Mouse (Mus musculus): ENCODE results near the gene Chaf1a.
"Not testable (repeated sequence)": the region's sequence is repeated elsewhere in the genome, so short reads cannot be mapped to it uniquely, and the experiment has no call there.

Gene Chaf1a

DNA sequence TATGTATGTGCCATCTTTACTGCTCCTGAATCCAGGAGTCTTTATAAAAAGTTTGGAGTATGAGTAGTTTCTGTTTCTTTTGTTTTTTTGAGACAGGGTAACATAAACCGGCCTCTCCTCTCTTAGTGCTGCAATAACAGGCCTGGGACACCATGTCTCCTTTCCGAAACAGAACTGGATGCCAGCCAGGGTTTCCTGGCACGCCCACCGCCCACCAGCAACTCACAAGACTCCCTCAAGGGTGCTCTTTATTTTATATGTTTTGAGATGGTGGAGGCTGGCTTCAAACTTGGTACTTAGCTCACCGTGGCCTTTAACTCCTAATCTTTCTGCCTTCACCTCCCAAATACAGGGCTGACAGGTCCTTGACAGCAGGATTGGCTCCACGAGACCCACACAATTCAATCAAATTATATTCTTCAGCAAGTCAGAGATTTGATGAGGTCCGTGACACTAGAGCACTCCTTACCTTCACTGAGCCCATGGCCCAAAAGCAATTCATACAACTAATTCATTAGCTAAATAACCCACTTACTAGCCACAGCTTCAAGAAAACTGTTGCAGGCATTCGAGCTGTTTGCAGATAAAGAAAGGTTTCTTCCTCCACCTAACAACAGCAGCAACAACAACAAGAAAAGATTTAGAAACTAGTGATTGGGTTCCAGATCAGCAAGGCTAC is 1.5 kb upstream of the Chaf1a start:
- no peak for DNase-seq

DNA sequence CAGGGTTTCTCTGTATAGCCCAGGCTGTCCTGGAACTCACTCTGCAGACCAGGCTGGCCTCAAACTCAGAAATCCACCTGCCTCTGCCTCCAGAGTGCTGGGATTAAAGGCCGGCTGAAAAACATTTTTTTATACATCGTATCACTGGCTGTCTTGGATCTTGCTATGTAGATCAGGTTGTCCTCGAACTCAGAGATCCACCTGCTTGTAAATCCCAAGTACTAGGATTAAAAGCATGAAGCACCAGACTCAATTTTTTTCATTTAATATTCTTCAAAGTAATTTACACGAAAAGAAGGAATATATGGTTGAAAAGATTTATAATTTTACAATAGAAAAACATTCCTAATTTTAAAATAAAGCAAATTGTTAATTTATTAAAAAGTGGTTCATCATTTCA is 894 bp upstream of the Chaf1a start:
- DNase-seq = no peak

DNA sequence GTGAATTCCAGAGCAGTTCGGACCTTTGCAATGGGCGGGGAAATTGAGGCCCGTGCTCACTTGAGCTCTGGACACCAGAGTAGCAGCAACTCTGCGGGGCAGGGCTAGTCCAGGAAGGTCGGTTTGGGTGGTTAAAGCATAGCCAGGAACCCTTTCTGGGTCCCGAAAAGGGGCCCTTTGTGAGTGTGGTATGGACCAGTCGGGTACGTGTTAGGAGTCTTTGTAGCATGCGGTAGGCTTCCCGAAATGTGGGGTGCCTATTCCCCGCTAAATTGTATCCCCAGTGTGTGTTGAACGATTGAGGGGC is 571 bp downstream of the Chaf1a start:
- DNase-seq = no peak

- no peak for DNase-seq
These were observed 11.1 kb downstream of the Chaf1a start for GRCm38 (mm10) chr17:56051369-56051768.

- DNase-seq = no peak
These were observed 14.7 kb downstream of the Chaf1a start for GRCm38 (mm10) chr17:56054938-56055337.

DNA sequence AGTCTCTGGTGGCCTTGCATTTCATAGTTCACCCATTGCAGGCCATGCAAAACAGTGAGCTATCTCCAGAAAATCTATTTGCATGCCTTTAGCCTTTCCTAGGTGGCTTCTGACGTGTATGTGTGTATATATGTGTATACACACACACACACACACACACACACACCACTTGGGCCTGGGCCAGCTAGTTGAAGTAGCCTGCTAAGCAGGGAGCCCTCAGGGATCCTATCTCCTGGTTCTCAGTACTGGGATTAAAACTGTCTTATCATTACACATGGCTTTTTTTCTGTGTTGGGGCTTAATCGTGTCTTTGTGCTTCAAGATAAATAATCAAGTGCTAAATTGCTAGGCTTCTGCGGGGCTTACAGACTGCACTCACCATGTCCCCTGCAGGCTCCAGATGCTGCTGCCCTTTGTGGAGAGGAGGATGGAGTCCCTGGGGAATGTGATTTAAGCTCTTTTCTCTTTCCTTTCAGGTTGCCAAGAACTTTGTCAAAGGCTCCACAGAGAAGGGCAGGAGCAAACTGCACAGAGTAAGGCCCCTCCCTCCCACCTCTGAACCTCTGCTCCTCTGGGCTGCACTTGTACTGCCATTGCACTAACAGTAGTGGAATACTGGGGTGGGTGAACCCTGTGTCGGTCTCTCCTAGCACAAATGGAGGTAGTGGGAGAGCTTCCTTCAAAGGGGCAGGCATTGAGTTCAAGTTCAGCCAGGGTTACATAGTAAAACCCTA is 15.9 kb downstream of the Chaf1a start:
- DNase-seq = no peak

- DNase-seq = no peak
These were observed 17.3 kb downstream of the Chaf1a start for GRCm38 (mm10) chr17:56057381-56058120.

DNA sequence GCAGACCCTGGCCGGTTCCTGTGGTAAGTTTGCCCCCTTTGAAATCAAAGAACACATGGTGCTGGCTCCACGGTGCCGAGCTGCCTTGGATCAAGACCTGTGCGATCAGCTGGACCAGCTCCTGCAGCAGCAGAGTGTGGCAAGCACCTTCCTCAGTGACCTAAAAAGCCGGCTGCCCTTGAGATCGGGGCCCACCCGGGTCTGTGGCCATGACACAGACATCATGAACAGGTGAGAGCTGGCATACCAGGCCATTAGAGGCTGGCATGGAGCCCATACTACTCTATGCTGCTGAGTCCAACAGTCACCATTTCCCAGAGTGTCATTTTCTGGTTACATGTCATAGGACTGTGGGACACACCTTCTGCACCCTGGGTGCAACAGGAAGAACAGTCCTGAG is 21.8 kb downstream of the Chaf1a start:
- DNase-seq = no peak

DNA sequence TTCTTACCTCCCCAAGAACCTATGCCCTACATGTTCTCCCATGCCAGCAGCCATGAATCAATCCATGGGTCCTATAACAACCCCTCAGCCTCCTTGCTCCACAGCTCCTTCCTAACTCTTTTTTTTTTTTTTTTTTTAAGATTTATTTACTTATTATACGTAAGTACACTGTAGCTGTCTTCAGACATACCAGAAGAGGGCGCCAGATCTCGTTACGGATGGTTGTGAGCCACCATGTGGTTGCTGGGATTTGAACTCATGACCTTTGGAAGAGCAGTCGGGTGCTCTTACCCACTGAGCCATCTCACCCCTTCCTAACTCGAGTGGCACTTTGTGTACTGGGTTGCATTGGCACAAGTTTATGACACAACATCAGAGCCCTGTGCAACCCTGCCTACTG is 25.5 kb downstream of the Chaf1a start:
- not testable (repeated sequence) for DNase-seq

DNA sequence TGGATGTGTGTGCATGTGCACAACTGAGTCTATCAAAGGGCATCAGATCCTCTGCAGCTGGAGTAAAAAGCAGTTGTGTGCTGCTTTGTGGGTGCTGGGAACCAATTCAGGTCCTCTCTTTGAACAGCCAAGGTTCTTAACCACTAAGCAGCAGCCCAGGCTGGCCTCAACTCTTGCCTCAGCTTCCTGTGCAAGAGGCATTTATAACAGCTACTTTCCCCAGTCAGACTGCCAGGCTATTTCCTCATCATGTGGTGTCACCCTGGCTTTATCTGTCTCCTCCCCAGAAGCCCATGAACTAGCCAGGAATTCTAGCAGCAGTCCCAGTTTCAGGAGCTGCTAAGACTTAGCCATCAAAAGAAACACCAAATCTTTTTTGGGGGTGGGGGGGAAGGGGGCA is 26.2 kb downstream of the Chaf1a start:
- DNase-seq = no peak

DNA sequence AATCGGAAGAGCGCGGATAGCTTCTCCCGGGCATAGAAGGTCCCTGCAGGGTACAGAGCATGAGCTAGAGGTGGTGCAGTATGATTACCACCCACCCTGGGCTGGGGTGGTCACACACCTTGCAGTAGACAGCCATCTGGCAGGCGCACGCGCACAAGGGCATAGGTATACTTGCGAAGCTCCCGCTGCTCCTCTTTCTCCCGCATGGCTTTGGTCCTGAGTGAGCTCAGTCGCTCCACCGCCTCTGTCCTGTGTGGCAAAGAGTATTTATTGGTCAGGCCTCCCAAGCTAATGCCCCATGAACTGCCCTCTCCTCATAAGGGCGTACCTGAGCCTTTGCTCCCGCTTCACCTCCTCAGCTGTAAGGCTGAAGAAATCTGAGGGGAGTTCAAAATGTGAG is 28.8 kb downstream of the Chaf1a start:
- DNase-seq = no peak

DNA sequence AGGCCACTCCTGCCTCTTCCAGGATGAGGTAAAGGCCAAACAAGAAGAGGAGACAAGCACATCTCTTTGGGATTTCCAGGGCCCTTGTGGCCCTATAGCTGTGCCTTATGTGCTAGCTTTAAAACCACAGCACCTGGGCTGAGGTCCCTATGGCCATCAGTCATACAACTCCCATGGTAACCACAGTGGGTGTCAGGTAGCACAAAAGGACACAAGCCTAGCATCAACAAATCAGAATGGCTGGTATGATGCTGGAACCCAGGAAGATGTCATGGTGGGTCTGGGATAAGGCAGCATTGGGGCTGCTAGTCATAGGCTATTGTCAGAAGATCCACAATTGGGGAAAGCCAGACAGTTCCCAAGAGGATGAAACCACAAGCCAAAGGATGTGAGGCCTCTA is 30.9 kb downstream of the Chaf1a start:
- no peak for DNase-seq

DNA sequence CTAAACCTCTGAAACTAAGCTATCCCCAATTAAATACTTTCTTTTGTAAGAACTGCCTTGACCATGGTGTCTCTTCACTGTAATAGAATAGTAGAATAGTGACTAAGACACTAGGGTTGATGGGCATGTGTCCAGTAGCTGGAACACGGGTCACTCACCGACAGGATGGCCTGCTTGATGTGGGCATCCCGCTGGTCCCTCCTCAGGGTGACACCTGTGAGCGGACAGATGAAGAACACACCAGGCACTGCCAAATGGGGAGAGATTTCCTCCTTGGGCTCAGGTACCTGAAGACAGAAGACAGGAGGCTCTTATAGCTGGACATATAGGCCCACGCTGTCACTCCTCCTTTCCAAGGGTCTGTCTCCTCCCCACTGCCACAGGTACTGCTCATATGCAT is 32.0 kb downstream of the Chaf1a start:
- no peak for DNase-seq

DNA sequence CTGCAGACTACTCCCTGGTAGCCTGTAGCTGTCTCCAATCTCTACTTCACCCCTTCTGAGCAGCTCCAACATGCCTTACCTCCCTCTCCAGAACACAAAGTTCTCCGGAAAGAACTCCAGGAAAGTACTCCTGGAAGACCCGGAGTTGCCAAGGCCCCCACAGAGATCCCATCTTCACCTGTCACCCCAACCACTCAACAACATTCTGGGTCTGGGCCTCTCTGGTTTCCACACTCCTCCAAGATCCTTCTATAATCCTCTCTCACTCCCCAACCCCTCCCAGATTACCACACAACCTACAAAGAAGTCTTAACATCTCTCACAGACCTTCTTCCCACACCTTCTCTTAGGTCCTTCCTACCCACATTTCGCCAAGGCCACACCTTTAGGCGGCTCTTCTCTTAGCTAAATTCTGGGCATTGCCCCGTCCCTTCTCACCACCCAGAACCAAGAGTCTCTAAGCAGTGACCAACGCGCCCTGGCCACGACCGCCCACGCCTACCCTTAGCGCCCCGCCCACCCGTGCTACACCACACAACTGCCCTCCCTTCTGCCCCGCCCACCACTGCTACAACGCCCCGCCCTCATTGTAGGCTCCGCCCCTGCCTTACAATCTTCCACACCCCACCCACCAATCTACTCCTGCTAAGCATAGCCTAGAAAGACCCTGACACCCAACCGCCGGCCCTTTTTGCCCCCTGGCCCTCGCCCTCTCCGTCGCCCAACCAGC is 34.0 kb downstream of the Chaf1a start:
- peak; percentile 90 for DNase-seq

- peak; percentile 98 for DNase-seq
These were observed 34.6 kb downstream of the Chaf1a start, which contains the start of gene Ubxn6 for GRCm38 (mm10) chr17:56074827-56075208. TSS of gene Ubxn6 (minus strand) at chr17:56075028.

GRCm38 (mm10) chr17:56077523-56077922 is 37.3 kb downstream of the Chaf1a start:
- no peak for DNase-seq

- peak; percentile 53 for DNase-seq
These were observed 38.1 kb downstream of the Chaf1a start for GRCm38 (mm10) chr17:56078361-56078760.

GRCm38 (mm10) chr17:56078880-56079795 is 38.9 kb downstream of the Chaf1a start, which contains the start of gene Hdgfl2:
TSS of gene Hdgfl2 (plus strand) at chr17:56079634.
- peak; percentile 100 for DNase-seq

GRCm38 (mm10) chr17:56079921-56080320 is 39.7 kb downstream of the Chaf1a start:
- peak; percentile 45 for DNase-seq

GRCm38 (mm10) chr17:56080781-56081585 is 40.7 kb downstream of the Chaf1a start:
- peak; percentile 30 for DNase-seq

GRCm38 (mm10) chr17:56092312-56092711 is 52.1 kb downstream of the Chaf1a start:
- no peak for DNase-seq

Data from kidney, adult 9 months (tissue).